Mouse (Mus musculus) left cerebral cortex, adult 18-20 months (tissue): ENCODE results near the gene Gnai3. TPM values are rescaled to one million over a fixed set of nuclear protein-coding genes. Genes with fewer than 3 reads are reported as not detected.

ENCODE experiments used
- DNase-seq, 2 experiments: peaks; one replicate each; pipeline ENCODE4 v3.0.0; 2021 to 2022; ENCODE audit warnings: low spot score in 2 of 2, mixed read lengths in 1 of 2
- total RNA-seq, 2 experiments: library from RNA; stranded (reverse); gene quantifications; 2 replicates each; pipeline ENCODE4 v1.2.3; 2021

Gene Gnai3
- total RNA-seq, 2 experiments from 2014 or later = 29.0 to 30.4 TPM

- peak; percentile 87 to 92 for DNase-seq
Observed at GRCm38 (mm10) chr3:108085281-108085720, 60.6 kb downstream of the Gnai3 start.

GRCm38 (mm10) chr3:108084767-108085270 is 61.1 kb downstream of the Gnai3 start:
- DNase-seq = no peak

- no peak for DNase-seq
Observed at GRCm38 (mm10) chr3:108083904-108084407, 62.0 kb downstream of the Gnai3 start.

- DNase-seq = no peak
Observed at GRCm38 (mm10) chr3:108083161-108083560, 62.8 kb downstream of the Gnai3 start.

- DNase-seq = no peak
Observed at GRCm38 (mm10) chr3:108082251-108082875, 63.6 kb downstream of the Gnai3 start.

- DNase-seq = no peak
Observed at GRCm38 (mm10) chr3:108081681-108082080, 64.3 kb downstream of the Gnai3 start.

GRCm38 (mm10) chr3:108076836-108077235 is 69.1 kb downstream of the Gnai3 start:
- DNase-seq = no peak

GRCm38 (mm10) chr3:108072983-108073569 is 72.9 kb downstream of the Gnai3 start:
- DNase-seq = no peak

- peak; percentile 63 to 69 for DNase-seq
Observed at GRCm38 (mm10) chr3:108070295-108071293, 75.4 kb downstream of the Gnai3 start.

- no peak for DNase-seq
Observed at GRCm38 (mm10) chr3:108069231-108069870, 76.6 kb downstream of the Gnai3 start.

GRCm38 (mm10) chr3:108068826-108069225 is 77.1 kb downstream of the Gnai3 start:
- DNase-seq = no peak

GRCm38 (mm10) chr3:108067370-108067934 is 78.5 kb downstream of the Gnai3 start:
- DNase-seq = no peak

- no peak for DNase-seq
Observed at GRCm38 (mm10) chr3:108065551-108065950, 80.4 kb downstream of the Gnai3 start.

GRCm38 (mm10) chr3:108064672-108065071 is 81.3 kb downstream of the Gnai3 start:
- no peak for DNase-seq

GRCm38 (mm10) chr3:108062648-108063047 is 83.3 kb downstream of the Gnai3 start:
- no peak for DNase-seq

- DNase-seq = peak; percentile 33 to 62
Observed at GRCm38 (mm10) chr3:108061420-108061819, 84.5 kb downstream of the Gnai3 start.
